Mouse (Mus musculus) heart, embryonic 15.5 days (tissue): ENCODE data around the gene Cers6. TPM values are rescaled to one million over a fixed set of nuclear protein-coding genes. Genes with fewer than 3 reads are reported as not detected.

Source experiments
- ATAC-seq: fragments of 200-750 bp; cut with Nextera tagmentation; replicated peaks from 2 replicates; pipeline ENCODE4 v1.8.0; 2017; ENCODE audit warnings: low read depth, moderate TSS enrichment; ENCODE audit not compliant: insufficient number of reproducible peaks, insufficient read depth, low FRiP score
- H3K27ac ChIP-seq: fragments of 300-500 bp; sonication (generic); 2 replicates; pipeline ENCODE4 v1.5.1; 2015; ENCODE audit warnings: mild to moderate bottlenecking, inconsistent platforms
- H3K27me3 ChIP-seq: fragments of 300-500 bp; sonication (generic); 2 replicates; pipeline ENCODE4 v1.6.1; 2015; ENCODE audit warnings: inconsistent platforms
- H3K36me3 ChIP-seq: fragments of 300-500 bp; sonication (generic); 2 replicates; pipeline ENCODE4 v1.6.1; 2015; ENCODE audit warnings: mild to moderate bottlenecking, inconsistent platforms
- H3K4me1 ChIP-seq: fragments of 300-500 bp; sonication (generic); replicated peaks from 2 replicates; pipeline ENCODE4 v1.6.1; 2015; ENCODE audit warnings: inconsistent platforms
- H3K4me2 ChIP-seq: fragments of 300-500 bp; sonication (generic); 2 replicates; pipeline ENCODE4 v1.6.1; 2015; ENCODE audit warnings: inconsistent platforms, mild to moderate bottlenecking, moderate library complexity
- H3K4me3 ChIP-seq: fragments of 300-500 bp; sonication (generic); 2 replicates; pipeline ENCODE4 v1.5.1; 2015; ENCODE audit warnings: mild to moderate bottlenecking, inconsistent platforms
- H3K9ac ChIP-seq: fragments of 300-500 bp; sonication (generic); 2 replicates; pipeline ENCODE4 v1.6.1; 2015; ENCODE audit warnings: mild to moderate bottlenecking, inconsistent platforms
- H3K9me3 ChIP-seq: fragments of 300-500 bp; sonication (generic); replicated peaks from 2 replicates; pipeline ENCODE4 v1.6.1; 2016; ENCODE audit warnings: inconsistent platforms
- WGBS: fragments of 180-500 bp; shearing (Covaris S2); methylation state at CpG from one replicate; pipeline ENCODE4 v1.1.7; 2015; ENCODE audit warnings: mixed read lengths; 5-methylcytosine and 5-hydroxymethylcytosine counted together
- polyA plus RNA-seq: library from polyadenylated mRNA; unstranded; fragments of >200 nt; fragmentation: Nextera tagmentation; extraction: Ambion mirVana; gene quantifications from 2 replicates; pipeline ENCODE4 v1.2.1, GENCODE M21; 2015

Cers6 gene
- polyA plus RNA-seq, 1 experiment from 2014 or later = 19.2 TPM

DNA sequence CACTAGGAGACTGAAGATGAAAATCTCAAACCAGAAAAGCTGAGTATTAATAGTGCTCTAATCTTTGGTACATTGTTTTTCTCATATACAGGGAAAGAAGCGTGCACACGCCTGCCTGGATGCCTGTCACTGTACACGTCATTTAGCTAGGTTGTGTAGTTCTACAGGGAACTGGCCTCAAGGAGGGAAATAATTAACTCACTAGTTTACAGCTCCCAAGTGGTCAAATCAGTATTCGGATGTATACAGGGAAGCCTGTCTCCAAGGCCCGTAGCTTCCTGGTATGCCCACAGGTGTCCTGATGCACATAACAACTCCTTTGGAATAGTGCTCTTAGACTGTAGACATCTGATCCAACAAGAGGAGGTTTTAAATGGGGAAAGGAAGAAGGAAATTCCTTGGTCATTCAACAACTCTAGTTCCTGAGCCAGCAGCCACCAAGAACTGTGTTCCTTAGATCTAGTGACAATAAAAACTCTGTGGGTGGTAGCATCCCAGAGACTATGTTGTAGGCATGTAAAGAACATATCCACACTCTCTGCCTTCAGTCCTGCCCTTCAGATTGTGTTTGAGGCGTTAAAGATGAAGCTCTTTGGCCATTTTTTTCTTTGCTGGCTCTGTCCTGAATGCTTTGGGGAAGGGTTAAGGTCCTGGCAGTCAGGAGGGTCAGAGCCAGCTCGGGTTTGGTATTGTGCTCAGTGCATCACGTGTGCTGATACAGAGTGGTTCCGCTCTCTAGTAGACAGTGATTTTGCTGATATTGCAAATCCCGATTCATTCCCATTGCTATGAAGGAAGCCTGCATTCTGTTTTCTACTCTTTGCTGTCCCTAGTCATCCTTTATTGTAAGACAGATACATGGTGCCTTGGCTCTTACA lies 65.9 kb downstream of the Cers6 start:
- 84% methylated on average over 10 of the region's 10 CpGs for WGBS
- H3K36me3 ChIP-seq = no peaks in the 10 kb centered on the region
- no peak overlapping the region for H3K4me2 ChIP-seq

DNA sequence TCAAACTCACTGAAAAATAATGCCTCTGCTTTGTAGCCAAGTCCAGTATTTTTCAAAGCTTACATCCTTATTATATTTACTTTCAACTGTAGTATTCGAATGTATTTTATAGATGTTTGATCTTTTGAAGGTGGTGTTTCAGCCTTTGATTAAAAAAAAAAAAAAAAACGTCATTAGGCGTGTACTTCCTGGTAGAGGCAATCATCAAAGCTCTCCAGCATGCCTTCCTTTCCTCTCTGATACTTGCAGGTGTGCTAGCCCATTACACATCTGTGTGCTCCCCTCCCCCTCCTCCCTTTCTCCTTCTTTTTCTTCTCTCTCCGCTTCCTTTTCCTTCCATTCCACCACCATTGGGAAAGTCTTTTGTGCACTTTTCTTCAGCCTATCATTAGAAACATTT lies 71.0 kb downstream of the Cers6 start:
- H3K4me1 ChIP-seq = peaks cover 30% of the 10 kb centered on the region
- no peaks in the 10 kb centered on the region for H3K27me3 ChIP-seq
- H3K4me3 ChIP-seq = no peak overlapping the region
- WGBS = 64% methylated on average over 4 of the region's 4 CpGs
- no peak for ATAC-seq
- no peak overlapping the region for H3K4me2 ChIP-seq
- H3K9ac ChIP-seq = no peak overlapping the region
- no peak overlapping the region for H3K27ac ChIP-seq
- no peaks in the 10 kb centered on the region for H3K9me3 ChIP-seq
- no peaks in the 10 kb centered on the region for H3K36me3 ChIP-seq

More for the DNA sequence above, 65.9 kb downstream of the Cers6 start:
- Histone ChIP-seq H3K4me3 (no peak overlapping the region), H3K27me3 (no peaks in the 10 kb centered on the region), H3K27ac (no peak overlapping the region), H3K4me1 (peaks cover 4% of the 10 kb centered on the region; the same call in 1 of the 2 replicates), H3K9ac (no peak overlapping the region), H3K9me3 (no peaks in the 10 kb centered on the region)
- ATAC-seq = no peak

DNA sequence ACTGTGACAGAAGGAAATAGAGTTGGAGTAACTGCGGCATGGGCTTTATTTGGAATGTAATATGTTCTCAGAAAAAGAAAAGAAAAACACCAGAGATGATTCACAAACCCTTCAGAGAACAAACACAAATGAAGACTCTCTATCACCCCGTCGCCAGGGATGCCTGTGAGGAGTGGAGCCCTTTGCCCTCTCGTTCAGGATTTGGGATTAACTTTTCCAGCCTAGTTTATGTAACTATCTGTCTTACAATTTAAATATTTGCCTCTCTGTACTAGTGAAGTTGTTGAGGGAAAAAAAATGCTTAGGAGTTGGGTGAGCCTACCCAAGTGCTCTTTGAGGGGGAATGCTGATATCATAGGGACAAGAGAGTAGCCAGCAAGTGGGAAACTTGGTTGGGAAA lies 71.4 kb downstream of the Cers6 start:
- Histone ChIP-seq H3K36me3 (0 out of 2 replicates have a peak, but pooled peaks cover 3% of the 10 kb centered on the region), H3K27ac (no peak overlapping the region), H3K4me1 (peaks cover 32% of the 10 kb centered on the region), H3K27me3 (no peaks in the 10 kb centered on the region), H3K4me3 (no peak overlapping the region), H3K9ac (no peak overlapping the region), H3K4me2 (no peak overlapping the region), H3K9me3 (no peaks in the 10 kb centered on the region)
- no peak for ATAC-seq
- WGBS = 74% methylated on average over 4 of the region's 4 CpGs

DNA sequence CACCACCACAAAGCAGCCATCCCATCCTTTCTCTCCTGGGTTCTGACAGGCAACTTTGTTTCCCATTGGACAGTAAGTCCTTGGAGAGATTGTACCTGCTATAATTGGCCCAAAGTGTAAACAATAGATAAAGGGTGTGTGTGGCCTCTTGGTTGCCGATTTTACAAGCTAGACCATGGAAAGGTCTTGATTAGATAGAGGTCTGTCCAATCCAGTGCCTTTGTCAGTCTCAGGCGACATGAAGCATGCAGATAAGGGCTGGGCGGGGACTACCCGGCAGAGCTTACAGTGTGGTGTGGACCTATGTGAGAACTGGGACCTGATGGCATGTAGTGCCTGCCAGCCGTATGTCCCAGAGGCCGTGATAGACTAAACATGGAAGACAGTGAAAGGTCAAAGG lies 73.4 kb downstream of the Cers6 start:
- H3K27me3 ChIP-seq = no peaks in the 10 kb centered on the region
- WGBS = 17% methylated on average over 6 of the region's 6 CpGs
- peak overlapping the region; percentile 55 for H3K27ac ChIP-seq
- no peak overlapping the region for H3K9ac ChIP-seq
- 0 out of 2 replicates have a peak, but pooled peaks cover 3% of the 10 kb centered on the region for H3K36me3 ChIP-seq
- peaks cover 32% of the 10 kb centered on the region for H3K4me1 ChIP-seq
- no peak overlapping the region for H3K4me3 ChIP-seq
- peak overlapping the region; percentile 12; the same call in 1 of the 2 replicates for H3K4me2 ChIP-seq
- ATAC-seq = peak; percentile 97
- H3K9me3 ChIP-seq = no peaks in the 10 kb centered on the region

DNA sequence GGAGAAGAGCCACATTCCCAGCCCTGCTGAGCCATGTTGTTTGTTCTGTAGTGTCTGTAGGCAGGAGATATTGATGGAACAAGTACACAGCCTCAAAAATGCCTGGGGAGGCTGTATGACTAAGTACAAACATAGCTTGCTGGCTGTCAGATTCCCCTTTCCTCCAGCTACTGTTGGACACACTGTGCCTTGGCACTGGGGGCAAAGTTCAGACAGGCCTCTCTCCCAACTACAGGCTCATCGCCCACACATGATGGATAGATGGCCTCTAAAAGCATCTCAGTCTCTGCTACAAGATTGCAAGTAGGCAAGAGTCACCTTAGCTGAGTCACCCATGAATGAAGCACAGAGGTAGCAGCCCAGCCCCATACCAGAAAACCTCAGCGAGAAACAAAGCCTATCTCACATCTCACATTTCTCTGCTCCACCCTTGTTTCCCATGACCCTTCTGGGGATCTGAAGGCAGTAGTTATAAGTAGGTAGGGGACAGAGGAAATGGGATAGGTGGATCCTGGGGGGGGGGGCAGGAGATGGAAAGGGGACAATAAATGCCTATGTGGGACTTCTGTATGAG lies 74.6 kb downstream of the Cers6 start:
- Histone ChIP-seq H3K27ac (no peak overlapping the region), H3K36me3 (0 out of 2 replicates have a peak, but pooled peaks cover 3% of the 10 kb centered on the region), H3K4me3 (no peak overlapping the region), H3K4me2 (no peak overlapping the region), H3K9ac (no peak overlapping the region), H3K27me3 (no peaks in the 10 kb centered on the region), H3K9me3 (no peaks in the 10 kb centered on the region), H3K4me1 (peaks cover 32% of the 10 kb centered on the region)
- 83% methylated on average over 2 of the region's 2 CpGs for WGBS
- no peak for ATAC-seq

DNA sequence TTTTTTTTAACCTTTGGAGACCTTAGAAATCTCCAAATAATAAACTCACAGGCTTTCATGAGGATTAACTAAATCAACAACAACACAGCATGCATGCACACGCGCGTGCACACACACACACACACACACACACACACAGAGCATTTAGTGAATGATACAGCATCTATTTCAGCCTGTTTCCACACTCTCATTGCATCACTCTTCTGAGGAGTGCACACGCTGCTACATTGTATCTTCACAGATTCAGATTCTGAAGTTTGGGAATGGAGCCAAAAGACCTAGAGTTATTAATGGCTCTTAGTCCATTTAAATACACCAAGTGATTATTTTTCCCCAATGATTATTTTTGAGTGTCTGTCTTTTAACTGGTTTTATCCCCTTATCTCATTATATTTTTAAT lies 75.5 kb downstream of the Cers6 start:
- no peak for ATAC-seq
- Histone ChIP-seq H3K4me1 (peaks cover 32% of the 10 kb centered on the region), H3K4me3 (no peak overlapping the region), H3K4me2 (no peak overlapping the region), H3K27me3 (no peaks in the 10 kb centered on the region), H3K9ac (no peak overlapping the region), H3K36me3 (0 out of 2 replicates have a peak, but pooled peaks cover 3% of the 10 kb centered on the region), H3K9me3 (no peaks in the 10 kb centered on the region), H3K27ac (no peak overlapping the region)
- WGBS = 75% methylated on average over 4 of the region's 4 CpGs

DNA sequence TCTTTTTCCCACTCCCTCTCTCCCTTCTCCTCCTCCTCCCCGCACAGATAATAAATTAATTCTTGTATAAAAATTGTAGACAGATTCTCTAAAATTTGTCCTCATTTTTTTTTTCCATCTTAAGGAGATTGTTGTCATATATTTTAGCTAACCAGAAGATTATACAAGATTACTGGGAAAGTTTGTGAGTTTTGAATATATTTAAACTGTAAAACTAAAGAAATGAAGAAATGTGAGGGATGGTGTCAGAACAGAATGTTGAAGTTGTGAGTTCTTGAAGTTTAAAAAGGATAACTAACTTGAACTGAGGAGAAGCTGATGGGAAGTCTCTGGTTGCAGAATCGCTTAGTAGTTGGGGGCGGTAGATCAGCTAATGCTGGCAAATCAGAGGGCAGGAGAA lies 76.6 kb downstream of the Cers6 start:
- Histone ChIP-seq H3K36me3 (0 out of 2 replicates have a peak, but pooled peaks cover 3% of the 10 kb centered on the region), H3K9ac (no peak overlapping the region), H3K4me2 (no peak overlapping the region), H3K4me3 (no peak overlapping the region), H3K27ac (no peak overlapping the region), H3K9me3 (no peaks in the 10 kb centered on the region), H3K4me1 (peaks cover 32% of the 10 kb centered on the region), H3K27me3 (no peaks in the 10 kb centered on the region)
- WGBS = 91% methylated on average over 3 of the region's 3 CpGs
- no peak for ATAC-seq

DNA sequence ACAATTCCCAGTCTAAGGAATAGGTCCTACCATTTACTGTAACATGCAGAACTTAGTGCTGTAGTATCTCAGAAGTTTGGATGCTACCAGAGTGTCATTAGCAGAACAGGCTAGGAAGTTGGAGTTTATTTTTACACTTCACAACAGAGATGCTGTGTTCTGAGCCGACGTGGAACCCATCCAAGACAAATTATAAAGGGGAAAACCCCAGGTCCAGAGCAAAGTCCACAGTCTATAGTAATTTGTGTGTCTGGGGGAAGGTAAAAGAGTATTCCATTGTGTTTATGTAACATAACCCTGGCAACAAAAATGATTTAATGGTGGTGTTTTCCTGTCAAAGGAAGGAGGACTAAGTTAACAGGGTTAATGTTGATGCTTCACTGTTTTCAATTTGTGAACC lies 83.7 kb downstream of the Cers6 start:
- Histone ChIP-seq H3K9me3 (no peaks in the 10 kb centered on the region), H3K4me3 (no peak overlapping the region), H3K4me1 (peaks cover 16% of the 10 kb centered on the region), H3K36me3 (no peaks in the 10 kb centered on the region), H3K9ac (no peak overlapping the region), H3K27me3 (no peaks in the 10 kb centered on the region), H3K27ac (no peak overlapping the region), H3K4me2 (no peak overlapping the region)
- WGBS = 32% methylated on average over 2 of the region's 2 CpGs
- no peak for ATAC-seq

DNA sequence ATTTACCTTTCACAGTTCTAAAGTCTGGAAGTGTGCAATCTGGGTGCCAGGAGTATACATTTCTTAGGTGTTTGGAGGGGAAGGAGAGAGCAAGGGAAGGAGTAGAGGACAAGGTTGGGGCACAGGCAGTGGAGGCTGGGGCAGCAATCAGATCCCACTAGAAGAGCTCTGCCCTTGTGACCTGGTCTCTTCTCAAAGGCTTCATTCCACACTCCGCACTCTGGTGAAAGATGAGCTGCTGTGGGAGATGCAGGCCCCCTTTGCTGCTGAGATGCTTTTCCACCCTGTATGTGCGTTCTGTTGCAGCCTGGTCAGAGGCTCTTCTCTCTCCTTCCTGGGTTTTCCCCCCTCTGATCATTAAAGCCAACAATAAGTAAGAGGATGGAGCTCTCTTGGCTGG lies 84.7 kb downstream of the Cers6 start:
- Histone ChIP-seq H3K4me2 (no peak overlapping the region), H3K27me3 (no peaks in the 10 kb centered on the region), H3K4me3 (no peak overlapping the region), H3K9ac (no peak overlapping the region), H3K4me1 (peaks cover 20% of the 10 kb centered on the region), H3K9me3 (no peaks in the 10 kb centered on the region), H3K36me3 (no peaks in the 10 kb centered on the region), H3K27ac (no peak overlapping the region)
- ATAC-seq = no peak
- 80% methylated on average over 2 of the region's 2 CpGs for WGBS

DNA sequence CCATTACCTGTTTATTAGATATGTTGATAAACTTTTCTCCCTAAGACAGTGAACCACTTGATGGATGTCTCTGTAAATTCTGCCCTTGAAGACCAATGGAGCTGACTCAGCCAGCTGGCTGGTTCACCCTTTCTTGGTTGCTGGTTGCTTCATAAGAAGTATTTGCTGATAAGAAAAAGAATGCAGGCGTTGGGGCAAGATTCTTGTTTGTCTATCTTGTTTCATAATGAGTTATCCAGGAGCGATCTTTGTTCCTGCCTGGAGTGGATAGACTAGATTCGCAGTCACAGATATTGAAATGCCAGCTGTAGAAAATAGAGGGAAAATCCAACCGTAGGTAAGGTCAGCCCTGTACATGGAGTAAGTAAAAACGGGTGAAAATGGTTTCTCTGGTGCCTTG lies 85.6 kb downstream of the Cers6 start:
- Histone ChIP-seq H3K4me1 (peaks cover 20% of the 10 kb centered on the region), H3K27ac (no peak overlapping the region), H3K27me3 (no peaks in the 10 kb centered on the region), H3K4me2 (no peak overlapping the region), H3K9me3 (no peaks in the 10 kb centered on the region), H3K9ac (no peak overlapping the region), H3K4me3 (no peak overlapping the region), H3K36me3 (no peaks in the 10 kb centered on the region; the same call in 1 of the 2 replicates)
- no peak for ATAC-seq
- WGBS = 85% methylated on average over 5 of the region's 5 CpGs

DNA sequence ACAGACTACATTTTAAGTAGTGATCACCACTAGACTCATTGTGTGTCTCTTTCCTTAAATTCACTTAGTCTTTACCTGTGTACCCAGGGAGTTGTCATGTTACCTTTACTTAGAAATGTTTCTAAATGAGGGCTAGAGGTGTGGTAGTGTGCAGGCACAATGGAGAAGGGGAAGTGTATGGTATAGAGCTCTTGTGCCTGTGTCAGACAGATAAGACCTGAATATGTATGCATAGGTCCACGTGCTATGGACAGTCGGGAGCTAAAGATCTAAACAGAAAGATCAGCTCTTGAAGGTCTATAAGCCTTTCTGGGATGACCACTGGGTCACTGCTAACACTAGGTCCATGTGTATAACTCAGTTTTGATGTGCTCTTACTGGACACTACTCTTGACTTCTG lies 87.9 kb downstream of the Cers6 start:
- Histone ChIP-seq H3K4me3 (no peak overlapping the region), H3K27me3 (no peaks in the 10 kb centered on the region), H3K4me2 (no peak overlapping the region), H3K9me3 (no peaks in the 10 kb centered on the region), H3K36me3 (no peaks in the 10 kb centered on the region; the same call in 1 of the 2 replicates), H3K27ac (no peak overlapping the region), H3K9ac (no peak overlapping the region), H3K4me1 (peaks cover 20% of the 10 kb centered on the region)
- WGBS = 80% methylated on average over 2 of the region's 2 CpGs
- no peak for ATAC-seq
